Mouse (Mus musculus) lung, adult 2 months (tissue): ENCODE results near the gene Wdr89.
"Not testable (repeated sequence)": the region's sequence is repeated elsewhere in the genome, so short reads cannot be mapped to it uniquely, and the experiment has no call there.

Source experiments
- CTCF ChIP-seq: fragments of 200-500 bp; IDR thresholded peaks from 2 replicates; pipeline ENCODE4 v1.5.1; 2011; ENCODE audit warnings: mild to moderate bottlenecking, low read length, control low read depth; ENCODE audit not compliant: insufficient read depth
- POLR2A ChIP-seq: fragments of 200-500 bp; IDR thresholded peaks from 2 replicates; pipeline ENCODE4 v1.6.1; 2011; ENCODE audit warnings: low read depth, mild to moderate bottlenecking, control low read depth, low read length, borderline replicate concordance; ENCODE audit errors: extremely low read depth

GRCm38 (mm10) chr12:75712905-75713304, 43.6 kb upstream of the Wdr89 start:
- not testable (repeated sequence) for TF ChIP-seq CTCF, POLR2A
